Mouse (Mus musculus) kidney, adult 2 months (tissue): ENCODE data around the gene Acad8.

Experiments used
- CTCF ChIP-seq: fragments of 200-500 bp; conservative IDR thresholded peaks from 2 replicates; pipeline ENCODE4 v1.5.1; 2011; ENCODE audit warnings: low read depth, mild to moderate bottlenecking, control low read depth, low read length, moderate library complexity, mixed read lengths; ENCODE audit not compliant: insufficient read depth, insufficient read length
- POLR2A ChIP-seq: fragments of 200-500 bp; IDR thresholded peaks from one replicate; pipeline ENCODE4 v1.6.1; 2011; ENCODE audit warnings: low read depth, low read length, control low read depth

DNA sequence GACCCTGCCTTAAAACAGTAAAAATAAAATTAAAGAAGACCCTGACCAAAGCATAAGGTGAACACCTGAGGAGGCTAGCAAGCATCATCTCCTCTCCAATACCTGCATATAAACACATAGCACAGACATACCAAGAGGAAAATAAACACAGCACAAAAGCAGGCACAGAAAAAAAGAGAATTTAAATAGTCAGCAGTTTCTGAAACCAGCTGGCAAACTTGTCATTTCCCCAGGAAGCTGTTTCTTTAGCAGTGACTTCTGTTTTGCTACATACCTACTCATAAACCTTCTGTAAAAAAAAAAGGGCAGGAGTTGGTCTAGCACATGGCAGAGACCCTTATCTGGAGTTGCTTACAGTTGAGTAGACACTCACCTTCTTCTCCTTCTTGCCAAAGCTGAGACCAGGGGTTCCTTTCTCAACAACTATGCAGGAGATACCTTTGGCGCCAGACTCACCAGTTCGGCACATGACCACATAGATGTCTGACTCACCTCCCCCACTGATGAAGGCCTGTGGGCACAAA is 14.2 kb downstream of the Acad8 start:
- TF ChIP-seq POLR2A (no peak), CTCF (no peak)
